ENCODE assay signal across 27 mouse cellular contexts in genomic region chr2:44438070-44438469, GRCm38 (mm10).
A peak's percentile ranks its signal among the peaks of the same experiment; 100 is the strongest.
DNase-seq lines count a peak whose midpoint lies in the region; ATAC-seq lines count a peak whose summit lies in the region.
"Had no signal": no experiment of that assay in that cellular context is flagged by ENCODE, and none has a peak within 500 bp of the region (broad histone marks: within the 10 kb centered on the region; RNA-seq: fewer than 3 reads in every experiment).

No protein-coding gene starts in this region.

- H3K4me1 ChIP-seq in heart, embryonic 12.5 days (replicated peaks): no peaks in the 10 kb centered on the region; the same call in 1 of the 2 replicates
- H3K4me1 ChIP-seq in embryonic facial prominence, embryonic 13.5 days: peaks cover 22% of the 10 kb centered on the region
- H3K4me1 ChIP-seq in embryonic facial prominence, embryonic 15.5 days: peaks cover 15% of the 10 kb centered on the region
- H3K4me1 ChIP-seq in limb, embryonic 15.5 days: peaks cover 5% of the 10 kb centered on the region
- H3K4me1 ChIP-seq: heart, embryonic 15.5 days had no signal

- 90% methylated on average over 1 of the region's 1 CpGs for WGBS in heart, embryonic 12.5 days
- 59% methylated on average over 1 of the region's 1 CpGs for WGBS in embryonic facial prominence, embryonic 13.5 days
- 65% methylated on average over 1 of the region's 1 CpGs for WGBS in embryonic facial prominence, embryonic 15.5 days
- WGBS in limb, embryonic 15.5 days: 60% methylated on average over 1 of the region's 1 CpGs

- no peaks in the 10 kb centered on the region for H3K36me3 ChIP-seq in heart, embryonic 12.5 days
- peaks cover 4% of the 10 kb centered on the region for H3K36me3 ChIP-seq in embryonic facial prominence, embryonic 13.5 days
- no peaks in the 10 kb centered on the region for H3K36me3 ChIP-seq in embryonic facial prominence, embryonic 15.5 days
- no peaks in the 10 kb centered on the region for H3K36me3 ChIP-seq in limb, embryonic 15.5 days
- H3K36me3 ChIP-seq: forebrain, embryonic 12.5 days; forebrain, embryonic 15.5 days; G1E; heart, embryonic 15.5 days had no signal

- peak; percentile 55 for DNase-seq in heart, adult 11 months
- no peak for DNase-seq in thymus, adult 18-20 months
- no peak for DNase-seq in urinary bladder, postnatal 10 days (ENCODE audit: low spot score)
- DNase-seq: adrenal gland, postnatal 10 days; adrenal gland, postnatal 36 days; B cell, adult 2 months; cerebellum, adult 18-20 months; cerebellum, adult 9-10 months; cerebellum, postnatal 14 days; gastrocnemius, postnatal 25 days; heart, adult 2 months; heart, postnatal 36 days had no signal

- H3K27ac ChIP-seq in heart, embryonic 12.5 days (ENCODE audit: poor library complexity, severe bottlenecking): no peak overlapping the region
- H3K27ac ChIP-seq in embryonic facial prominence, embryonic 13.5 days: peak overlapping the region; percentile 82
- peak overlapping the region; percentile 35 for H3K27ac ChIP-seq in embryonic facial prominence, embryonic 15.5 days (replicated peaks)
- peak overlapping the region; percentile 28; the same call in 1 of the 2 replicates for H3K27ac ChIP-seq in limb, embryonic 15.5 days
- H3K27ac ChIP-seq: forebrain, embryonic 12.5 days; forebrain, embryonic 15.5 days; heart, adult 2 months; heart, embryonic 15.5 days; hindbrain, embryonic 10.5 days; hindbrain, embryonic 13.5 days had no signal

- ATAC-seq in heart, embryonic 12.5 days (ENCODE audit: insufficient number of reproducible peaks, low FRiP score): no peak
- ATAC-seq in embryonic facial prominence, embryonic 13.5 days (ENCODE audit: insufficient number of reproducible peaks, insufficient read depth, low FRiP score, low TSS enrichment, low read depth): no peak
- peak; percentile 39; the same call in 1 of the 2 replicates for ATAC-seq in embryonic facial prominence, embryonic 15.5 days (ENCODE audit: insufficient number of reproducible peaks, low FRiP score, low TSS enrichment, low read depth)
- no peak for ATAC-seq in limb, embryonic 15.5 days (ENCODE audit: insufficient number of reproducible peaks, low FRiP score, low TSS enrichment, low read depth)
- ATAC-seq: forebrain, embryonic 15.5 days; hindbrain, embryonic 16.5 days; Patski had no signal

- no peak overlapping the region for H3K9ac ChIP-seq in heart, embryonic 12.5 days
- no peak overlapping the region for H3K9ac ChIP-seq in embryonic facial prominence, embryonic 13.5 days
- no peak overlapping the region for H3K9ac ChIP-seq in embryonic facial prominence, embryonic 15.5 days
- no peak overlapping the region for H3K9ac ChIP-seq in limb, embryonic 15.5 days
- H3K9ac ChIP-seq: forebrain, embryonic 12.5 days; forebrain, embryonic 15.5 days; heart, embryonic 15.5 days; hindbrain, embryonic 13.5 days had no signal

- no peak overlapping the region for H3K4me2 ChIP-seq in heart, embryonic 12.5 days
- H3K4me2 ChIP-seq in embryonic facial prominence, embryonic 13.5 days: no peak overlapping the region
- H3K4me2 ChIP-seq in embryonic facial prominence, embryonic 15.5 days (replicated peaks): 0 out of 2 replicates have a peak overlapping the region, but pooled peaks have one; percentile 30
- H3K4me2 ChIP-seq in limb, embryonic 15.5 days: no peak overlapping the region
- H3K4me2 ChIP-seq: forebrain, embryonic 12.5 days; forebrain, embryonic 15.5 days; heart, embryonic 11.5 days; heart, embryonic 15.5 days; hindbrain, embryonic 13.5 days had no signal

- no peaks in the 10 kb centered on the region for H3K27me3 ChIP-seq in heart, embryonic 12.5 days (replicated peaks)
- no peaks in the 10 kb centered on the region for H3K27me3 ChIP-seq in embryonic facial prominence, embryonic 13.5 days
- H3K27me3 ChIP-seq in embryonic facial prominence, embryonic 15.5 days: no peaks in the 10 kb centered on the region
- H3K27me3 ChIP-seq in limb, embryonic 15.5 days: no peaks in the 10 kb centered on the region
- H3K27me3 ChIP-seq: CH12.LX; forebrain, embryonic 12.5 days; forebrain, embryonic 15.5 days; heart, embryonic 15.5 days; hindbrain, embryonic 13.5 days; Patski had no signal

- peaks cover 7% of the 10 kb centered on the region for H3K9me3 ChIP-seq in heart, embryonic 12.5 days (replicated peaks)
- H3K9me3 ChIP-seq in embryonic facial prominence, embryonic 13.5 days: peaks cover 14% of the 10 kb centered on the region
- H3K9me3 ChIP-seq in embryonic facial prominence, embryonic 15.5 days (replicated peaks): no peaks in the 10 kb centered on the region
- H3K9me3 ChIP-seq in limb, embryonic 15.5 days: 0 out of 2 replicates have a peak, but pooled peaks cover 4% of the 10 kb centered on the region
- H3K9me3 ChIP-seq: heart, embryonic 15.5 days had no signal

- no peak overlapping the region for H3K4me3 ChIP-seq in heart, embryonic 12.5 days
- no peak overlapping the region for H3K4me3 ChIP-seq in embryonic facial prominence, embryonic 13.5 days
- no peak overlapping the region for H3K4me3 ChIP-seq in embryonic facial prominence, embryonic 15.5 days (replicated peaks)
- no peak overlapping the region for H3K4me3 ChIP-seq in limb, embryonic 15.5 days
- H3K4me3 ChIP-seq: erythroblast, embryonic 14.5 days; forebrain, embryonic 12.5 days; forebrain, embryonic 15.5 days; heart, adult 2 months; heart, embryonic 15.5 days; hindbrain, embryonic 10.5 days; hindbrain, embryonic 13.5 days had no signal
